Mouse (Mus musculus) kidney, postnatal 36 days (tissue): ENCODE measurements around the gene Nkg7.

ENCODE experiments used
- DNase-seq, 2 experiments: peaks; one replicate each; pipeline ENCODE4 v3.0.0; 2021 to 2022; ENCODE audit warnings: mixed read lengths in 2 of 2

Gene Nkg7

GRCm38 (mm10) chr7:43448246-43448645, 11.4 kb downstream of the Nkg7 start:
- peak; percentile 61 to 72 for DNase-seq

- DNase-seq, result no peak
These were observed 12.9 kb downstream of the Nkg7 start for GRCm38 (mm10) chr7:43449811-43450210.

GRCm38 (mm10) chr7:43451726-43452125, 14.9 kb downstream of the Nkg7 start:
- DNase-seq, result no peak

- DNase-seq, result peak in 1 of 2 experiments; percentile 59
These were observed 15.7 kb downstream of the Nkg7 start for GRCm38 (mm10) chr7:43452609-43453008.

- DNase-seq, result peak; percentile 75 to 87
These were observed 16.9 kb downstream of the Nkg7 start for GRCm38 (mm10) chr7:43453599-43454355.

- DNase-seq, result peak; percentile 60 to 62
These were observed 17.5 kb downstream of the Nkg7 start for GRCm38 (mm10) chr7:43454371-43454770.

GRCm38 (mm10) chr7:43462851-43463250, 26.0 kb downstream of the Nkg7 start, which contains the start of gene Vsig10l:
Gene Vsig10l (plus strand): TSS chr7:43463151.
- no peak for DNase-seq

GRCm38 (mm10) chr7:43463976-43464375, 27.1 kb downstream of the Nkg7 start:
- peak; percentile 34 to 50 for DNase-seq

GRCm38 (mm10) chr7:43464864-43465343, 28.0 kb downstream of the Nkg7 start:
- peak; percentile 25 to 46 for DNase-seq

GRCm38 (mm10) chr7:43465344-43466098, 28.6 kb downstream of the Nkg7 start:
- peak; percentile 94 to 95 for DNase-seq

GRCm38 (mm10) chr7:43466099-43466694, 29.3 kb downstream of the Nkg7 start:
- peak; percentile 83 to 95 for DNase-seq

- peak in 1 of 2 experiments; percentile 68 for DNase-seq
These were observed 33.5 kb downstream of the Nkg7 start for GRCm38 (mm10) chr7:43470373-43470772.

GRCm38 (mm10) chr7:43475706-43476105, 38.8 kb downstream of the Nkg7 start:
- peak in 1 of 2 experiments; percentile 50 for DNase-seq

GRCm38 (mm10) chr7:43476376-43476775, 39.5 kb downstream of the Nkg7 start:
- DNase-seq, result no peak

GRCm38 (mm10) chr7:43481191-43481590, 44.3 kb downstream of the Nkg7 start:
- no peak for DNase-seq

GRCm38 (mm10) chr7:43482090-43482716, 45.3 kb downstream of the Nkg7 start:
- DNase-seq, result peak in 1 of 2 experiments; percentile 45

- peak in 1 of 2 experiments; percentile 38 for DNase-seq
These were observed 46.4 kb downstream of the Nkg7 start for GRCm38 (mm10) chr7:43483236-43483635.
